Mouse (Mus musculus) left cerebral cortex, adult 18-20 months (tissue): Measurements from ENCODE around the gene Gm4491. TPM values are rescaled to one million over a fixed set of nuclear protein-coding genes. Genes with fewer than 3 reads are reported as not detected.

Experiments
- DNase-seq, 2 experiments: peaks; one replicate each; pipeline ENCODE4 v3.0.0; 2021 to 2022; ENCODE audit warnings: low spot score in 2 of 2, mixed read lengths in 1 of 2
- total RNA-seq, 2 experiments: library from RNA; stranded (reverse); gene quantifications; 2 replicates each; pipeline ENCODE4 v1.2.3; 2021

Gm4491 gene
- total RNA-seq, 2 experiments from 2014 or later, result 0.72 to 1.0 TPM

GRCm38 (mm10) chr14:57084180-57084668 lies 31.5 kb downstream of the Gm4491 start:
- DNase-seq, result no peak

GRCm38 (mm10) chr14:57082863-57083262 lies 32.8 kb downstream of the Gm4491 start:
- DNase-seq, result no peak

- no peak for DNase-seq
Observed at GRCm38 (mm10) chr14:57075537-57075936, 40.1 kb downstream of the Gm4491 start.

DNA sequence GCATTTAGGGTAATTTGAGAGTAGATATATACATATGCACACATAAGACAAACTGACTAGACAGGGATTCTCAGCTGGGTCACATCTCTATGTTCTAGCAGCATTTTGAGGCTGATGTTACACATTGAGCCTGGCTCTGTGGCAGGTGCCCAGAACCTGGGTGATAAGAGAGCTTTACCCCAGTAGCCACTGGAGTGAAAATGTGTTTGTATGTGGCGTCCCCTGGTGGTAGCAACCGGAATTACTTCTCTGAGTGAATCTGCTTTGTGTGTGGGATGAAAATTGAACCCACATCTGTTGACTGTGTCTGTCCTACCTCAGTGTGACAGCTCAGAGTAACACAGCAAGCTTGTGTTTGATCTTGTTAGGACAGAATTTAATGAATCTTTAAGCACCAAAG lies 45.8 kb downstream of the Gm4491 start:
- DNase-seq, result peak; percentile 21 to 34

GRCm38 (mm10) chr14:57066053-57066452 lies 49.6 kb downstream of the Gm4491 start:
- DNase-seq, result no peak

Other genes starting within 250 kb of the Gm4491 start
- gene Zmym2, start 229.2 kb downstream of the Gm4491 start, total RNA-seq, result 10 to 100 TPM; 88.1 to 89.6 TPM
- gene Gja3, start 57.8 kb downstream of the Gm4491 start, total RNA-seq, result under 1 TPM; 0.12 to 0.26 TPM
- 10 to 100 TPM; 13.2 to 13.3 TPM for gene Gjb2, start 11.2 kb downstream of the Gm4491 start, total RNA-seq
- gene Gjb6, start 17.7 kb upstream of the Gm4491 start, total RNA-seq, result 10 to 100 TPM; 95.6 to 97.5 TPM